Mouse (Mus musculus) erythroblast, embryonic 14.5 days (primary cell): ENCODE data around the gene Ddah2.

Experiments
- GATA1 ChIP-seq: IDR thresholded peaks from 2 replicates; pipeline ENCODE4 v1.6.1; 2012; ENCODE audit warnings: low read length, inconsistent platforms, mixed read lengths
- TAL1 ChIP-seq: IDR thresholded peaks from 3 replicates; pipeline ENCODE4 v1.6.1; 2012; ENCODE audit warnings: low read length, inconsistent platforms, mixed read lengths

DNA sequence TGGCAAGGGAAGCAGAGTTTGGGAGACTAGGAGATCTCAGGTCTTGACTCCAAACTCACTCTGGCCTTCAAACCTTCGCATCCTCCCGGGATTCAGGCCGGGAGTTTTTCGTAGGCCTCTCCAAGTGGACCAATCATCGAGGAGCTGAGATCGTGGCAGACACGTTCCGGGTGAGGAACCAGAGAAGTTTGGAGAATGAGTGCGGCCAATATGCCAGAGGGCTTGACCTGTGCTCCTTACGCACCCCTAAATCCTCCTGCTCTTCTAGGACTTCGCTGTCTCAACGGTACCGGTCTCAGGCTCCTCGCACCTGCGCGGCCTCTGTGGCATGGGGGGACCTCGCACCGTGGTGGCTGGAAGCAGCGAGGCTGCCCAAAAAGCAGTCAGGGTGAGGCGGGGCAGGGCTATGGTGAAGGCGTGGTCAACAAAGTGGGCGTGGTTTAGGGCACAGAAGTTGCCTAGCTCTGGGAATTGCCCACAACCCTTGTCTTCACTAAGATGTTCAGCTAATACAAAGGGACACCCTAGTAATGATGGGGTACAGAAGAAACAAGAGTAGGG is 2.0 kb downstream of the Ddah2 start:
- TF ChIP-seq TAL1 (no peak), GATA1 (no peak)
